Mouse (Mus musculus): Measurements from ENCODE around the gene Pigk.

DNA sequence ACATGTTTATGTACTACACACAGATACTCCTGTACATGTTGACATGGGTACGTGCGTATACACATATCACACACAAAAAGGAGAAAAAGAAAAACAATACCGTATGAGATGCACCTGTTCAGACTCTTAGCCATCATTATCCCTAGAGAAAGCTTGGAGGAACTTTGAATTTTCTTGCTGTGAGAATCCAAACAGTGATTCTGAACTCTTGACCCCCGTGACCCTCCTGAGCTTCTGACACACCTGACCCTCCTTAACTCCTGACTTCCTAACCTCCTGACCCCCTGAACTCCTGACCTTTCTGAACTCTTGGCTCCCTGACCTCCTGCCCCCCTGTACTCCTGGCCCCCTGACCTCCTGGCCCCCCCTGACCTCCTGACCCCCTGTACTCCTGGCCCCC is 19.1 kb downstream of the Pigk start:
- TF ChIP-seq CTCF (IDR thresholded peaks at IDR 0.05; ENCODE audit: low read depth) (no peak), EP300 (IDR thresholded peaks at IDR 0.05; ENCODE audit: low read depth) (no peak)
